Mouse (Mus musculus) C2C12 (cell line): Measurements from ENCODE around the gene Otx2.

Experiments used
- CEBPB ChIP-seq: IDR thresholded peaks from one replicate; pipeline ENCODE4 v1.6.1; 2011; ENCODE audit warnings: low read depth, mild to moderate bottlenecking, control low read depth, moderate library complexity
- CTCF ChIP-seq: IDR thresholded peaks from one replicate; pipeline ENCODE4 v1.5.1; 2011; ENCODE audit not compliant: control insufficient read depth, insufficient read depth, insufficient read length
- FOSL1 ChIP-seq: IDR thresholded peaks from one replicate; pipeline ENCODE4 v1.8.0; 2011; ENCODE audit warnings: mild to moderate bottlenecking, low read length; ENCODE audit not compliant: poor library complexity, insufficient read depth, severe bottlenecking
- MYOD1 ChIP-seq: IDR thresholded peaks from one replicate; pipeline ENCODE4 v1.6.1; 2011; ENCODE audit warnings: low read depth; ENCODE audit not compliant: control insufficient read depth, insufficient read length
- USF1 ChIP-seq: IDR thresholded peaks from one replicate; pipeline ENCODE4 v1.6.1; 2011; ENCODE audit warnings: low read depth, mild to moderate bottlenecking, control low read depth, moderate library complexity

DNA sequence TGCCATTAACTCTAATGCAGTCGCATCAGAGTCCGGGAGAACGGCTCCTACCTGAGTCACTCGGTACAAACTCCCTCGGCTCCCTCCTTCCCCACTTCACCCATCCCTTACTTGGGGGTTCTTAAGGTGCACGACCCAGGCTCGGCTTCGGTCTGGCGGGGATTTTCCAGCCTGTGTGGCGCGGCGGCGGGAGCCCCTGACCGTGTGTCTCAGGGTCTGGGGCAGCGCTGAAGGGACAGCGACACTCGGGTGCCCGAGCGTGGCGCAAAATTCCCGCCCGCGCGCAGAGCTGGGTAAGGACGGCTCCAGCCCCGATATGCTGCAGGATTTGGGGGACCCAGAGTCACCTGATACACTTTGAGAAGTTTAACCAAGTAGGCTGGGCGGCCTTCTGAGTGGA lies at the start of gene Otx2:
- TF ChIP-seq CTCF (no peak), FOSL1 (no peak), USF1 (no peak), CEBPB (no peak), MYOD1 (no peak)
